In the genomic region with DNA sequence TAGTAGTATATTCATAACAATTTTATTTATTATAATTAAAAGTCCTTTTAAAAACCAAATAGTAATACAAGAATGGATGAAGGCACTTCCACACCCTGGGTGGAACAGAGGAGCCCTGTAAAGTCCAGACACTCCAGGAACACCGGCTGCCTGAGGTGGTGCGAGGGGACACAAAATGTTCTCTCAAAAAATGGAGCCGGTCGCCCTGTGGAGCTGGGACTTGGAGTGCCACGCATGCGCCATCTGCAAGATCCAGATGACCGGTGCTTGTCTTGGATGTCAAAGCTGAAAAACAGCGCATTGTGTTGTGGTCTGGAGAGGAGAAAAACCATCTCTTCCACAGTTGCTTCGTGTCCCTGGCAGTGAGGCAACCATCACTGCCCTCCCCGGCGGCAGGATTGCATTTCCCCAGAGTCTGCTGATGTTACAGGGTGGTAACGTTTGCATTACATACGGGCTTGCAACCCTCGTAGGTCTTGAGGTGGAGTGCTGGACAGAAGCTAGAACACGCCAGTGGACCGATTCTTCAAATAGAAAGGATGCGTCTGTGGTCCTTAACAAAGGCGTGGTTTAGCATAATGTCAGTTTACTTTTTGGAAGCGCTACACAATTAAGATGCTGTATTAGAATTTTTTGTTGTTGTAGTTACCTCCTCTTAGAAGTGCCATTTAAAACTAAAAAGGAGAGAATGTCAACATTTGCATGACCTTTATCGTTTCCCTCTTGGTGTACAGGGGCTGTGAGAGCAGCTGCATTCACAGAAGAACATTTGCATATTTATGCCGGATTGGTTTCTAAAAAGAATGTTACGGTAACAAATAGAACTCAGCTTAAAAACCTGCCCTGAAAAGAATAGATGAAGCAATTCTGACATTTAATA, we compare ENCODE assay signal across 18 mouse cellular contexts. TPM values are rescaled to one million over a fixed set of nuclear protein-coding genes. Genes with fewer than 3 reads are reported as not detected.
A peak's percentile ranks its signal among the peaks of the same experiment; 100 is the strongest.
DNase-seq lines count a peak whose midpoint lies in the region; ATAC-seq lines count a peak whose summit lies in the region.
"Had no signal": no experiment of that assay in that cellular context is flagged by ENCODE, and none has a peak within 500 bp of the region (broad histone marks: within the 10 kb centered on the region; RNA-seq: fewer than 3 reads in every experiment).

No protein-coding gene starts in this region.

- H3K9me3 ChIP-seq in hindbrain, embryonic 16.5 days (ENCODE audit: control insufficient read depth, low read length) = no peaks in the 10 kb centered on the region
- H3K9me3 ChIP-seq in hindbrain, embryonic 10.5 days = no peaks in the 10 kb centered on the region
- H3K9me3 ChIP-seq: heart, embryonic 10.5 days; limb, embryonic 15.5 days had no signal

- DNase-seq in hindbrain, embryonic 10.5 days (ENCODE audit: low spot score) = no peak
- peak; percentile 15 to 25 for DNase-seq in spleen, adult 18-20 months
- DNase-seq in spleen, adult 12 weeks (ENCODE audit: low spot score) = no peak
- peak; percentile 59 for DNase-seq in splenic B cell, adult 2 months (ENCODE audit: low read depth, low spot score)
- no peak for DNase-seq in adrenal gland, postnatal 4 days (ENCODE audit: low spot score in 2 of 2)
- no peak for DNase-seq in gastrocnemius, postnatal 36 days
- DNase-seq: adrenal gland, postnatal 10 days; cerebellum, adult 2 months; gastrocnemius, adult 2 months; heart, postnatal 4 days; lung, embryonic 14.5 days; right cerebral cortex, postnatal 25 days; thymus, postnatal 4 days had no signal

- peak overlapping the region; percentile 18; the same call in 1 of the 2 replicates for H3K4me2 ChIP-seq in hindbrain, embryonic 16.5 days (ENCODE audit: low read length)
- H3K4me2 ChIP-seq: limb, embryonic 15.5 days; lung, embryonic 14.5 days had no signal

- no peak overlapping the region for H3K4me3 ChIP-seq in hindbrain, embryonic 16.5 days (ENCODE audit: low read length)
- H3K4me3 ChIP-seq in hindbrain, embryonic 10.5 days = no peak overlapping the region
- H3K4me3 ChIP-seq: gastrocnemius, adult 2 months; heart, embryonic 10.5 days; limb, embryonic 15.5 days had no signal

- H3K27me3 ChIP-seq in hindbrain, embryonic 16.5 days (replicated peaks; ENCODE audit: control insufficient read depth, insufficient read depth, low read length) = no peaks in the 10 kb centered on the region
- H3K27me3 ChIP-seq in hindbrain, embryonic 10.5 days (ENCODE audit: insufficient read depth, poor library complexity, severe bottlenecking) = no peaks in the 10 kb centered on the region
- H3K27me3 ChIP-seq in splenic B cell, adult 2 months (ENCODE audit: control insufficient read depth, insufficient read depth, low read length, poor library complexity, severe bottlenecking) = no peaks in the 10 kb centered on the region
- H3K27me3 ChIP-seq: limb, embryonic 15.5 days had no signal

- no peaks in the 10 kb centered on the region for H3K4me1 ChIP-seq in hindbrain, embryonic 16.5 days (ENCODE audit: control insufficient read depth, insufficient read depth, low read depth, low read length)
- peaks cover 6% of the 10 kb centered on the region; the same call in 1 of the 2 replicates for H3K4me1 ChIP-seq in hindbrain, embryonic 10.5 days (replicated peaks)
- H3K4me1 ChIP-seq: heart, embryonic 10.5 days; limb, embryonic 15.5 days had no signal

- ATAC-seq in hindbrain, embryonic 16.5 days = no peak
- ATAC-seq in granulocyte monocyte progenitor cell, adult 5-6 weeks (replicated peaks; ENCODE audit: poor library complexity, severe bottlenecking) = 0 out of 2 replicates have a peak, but pooled peaks have one; percentile 23

- intact Hi-C loops in gastrocnemius, postnatal 36 days (cut with DNase I) = no loop called here

- WGBS in hindbrain, embryonic 16.5 days = 63% methylated on average over 22 of the region's 22 CpGs
- 79% methylated on average over 22 of the region's 22 CpGs for WGBS in hindbrain, embryonic 10.5 days

- no peaks in the 10 kb centered on the region for H3K36me3 ChIP-seq in hindbrain, embryonic 16.5 days (ENCODE audit: control insufficient read depth, insufficient read depth, low read length)
- H3K36me3 ChIP-seq in hindbrain, embryonic 10.5 days = no peaks in the 10 kb centered on the region
- no peaks in the 10 kb centered on the region for H3K36me3 ChIP-seq in splenic B cell, adult 2 months (ENCODE audit: control insufficient read depth, insufficient read depth, low read length, poor library complexity, severe bottlenecking)
- H3K36me3 ChIP-seq: heart, embryonic 10.5 days; limb, embryonic 15.5 days had no signal

- no peak overlapping the region for H3K9ac ChIP-seq in hindbrain, embryonic 16.5 days (ENCODE audit: low read depth, low read length)
- H3K9ac ChIP-seq: limb, embryonic 15.5 days; lung, embryonic 14.5 days had no signal

- no peak overlapping the region for H3K27ac ChIP-seq in hindbrain, embryonic 16.5 days (ENCODE audit: low read depth, low read length)
- no peak overlapping the region for H3K27ac ChIP-seq in hindbrain, embryonic 10.5 days
- H3K27ac ChIP-seq: gastrocnemius, adult 2 months; heart, embryonic 10.5 days; limb, embryonic 15.5 days; stomach, postnatal 0 days had no signal

RNA-seq across cellular contexts. Expression of gene Rb1, which starts 9.5 kb away (rescaled TPM):
- 20.4 and 22.3 TPM in 2 replicates for polyA plus RNA-seq in hindbrain, embryonic 16.5 days (2015; fragmentation: Nextera tagmentation; extraction: Ambion mirVana)
- polyA plus RNA-seq in hindbrain, embryonic 10.5 days (2016; fragmentation: Nextera tagmentation; extraction: Ambion mirVana) = 24.2 and 27.1 TPM in 2 replicates
- total RNA-seq in granulocyte monocyte progenitor cell, adult 5-6 weeks (2014; fragmentation: Nextera tagmentation) = 25.4 and 34.8 TPM in 2 replicates
- 16.2 and 18.7 TPM in 2 replicates for total RNA-seq in granulocyte monocyte progenitor cell, adult 5-6 weeks (2017)
- total RNA-seq in adrenal gland, postnatal 4 days (2021) = 10 to 100 TPM; 16.1 to 23.7 TPM
- 10 to 100 TPM; 14.2 to 18.0 TPM for total RNA-seq in gastrocnemius, postnatal 36 days (2021)

RNA-seq across cellular contexts. Expression of gene Itm2b, which starts 49.9 kb away (rescaled TPM):
- 786 and 849 TPM in 2 replicates for polyA plus RNA-seq in hindbrain, embryonic 16.5 days (2015; fragmentation: Nextera tagmentation; extraction: Ambion mirVana)
- polyA plus RNA-seq in hindbrain, embryonic 10.5 days (2016; fragmentation: Nextera tagmentation; extraction: Ambion mirVana) = 249 and 310 TPM in 2 replicates
- total RNA-seq in granulocyte monocyte progenitor cell, adult 5-6 weeks (2014; fragmentation: Nextera tagmentation) = 834 and 975 TPM in 2 replicates
- 1,023 and 1,048 TPM in 2 replicates for total RNA-seq in granulocyte monocyte progenitor cell, adult 5-6 weeks (2017)
- total RNA-seq in adrenal gland, postnatal 4 days (2021) = 100 to 1,000 TPM; 885 to 908 TPM
- total RNA-seq in gastrocnemius, postnatal 36 days (2021) = 100 to 1,000 TPM; 262 to 264 TPM

Comparison
In these comparisons a context has a peak if more than half of its experiments do, and no peak if none do; other contexts are left out.
1. DNase-seq: peak in spleen, adult 18-20 months (2 of 2) and splenic B cell, adult 2 months (single experiment); none in hindbrain, embryonic 10.5 days (single experiment), spleen, adult 12 weeks (single experiment), adrenal gland, postnatal 4 days (0 of 2) and gastrocnemius, postnatal 36 days (0 of 2).